Mouse (Mus musculus): ENCODE results near the gene Gm20830. TPM values are rescaled to one million over a fixed set of nuclear protein-coding genes. Genes with fewer than 3 reads are reported as not detected.
"Not testable (repeated sequence)": the region's sequence is repeated elsewhere in the genome, so short reads cannot be mapped to it uniquely, and the experiment has no call there.

Gene Gm20830
- total RNA-seq (2017): not detected in 2 replicates

- ATAC-seq (replicated peaks; ENCODE audit: low read depth, poor library complexity, severe bottlenecking): not testable (repeated sequence)
Observed at GRCm38 (mm10) chrY:6918182-6918581, at the start of gene Gm20830. Gm20830 (minus strand) TSS chrY:6918282.

Other genes with a start within 250 kb of the Gm20830 start
- not detected in 2 replicates for gene Gm21719, start 235.4 kb downstream of the Gm20830 start, total RNA-seq (2017)